Mouse (Mus musculus) forebrain, embryonic 13.5 days (tissue): Measurements from ENCODE around the gene Slc8a1. TPM values are rescaled to one million over a fixed set of nuclear protein-coding genes. Genes with fewer than 3 reads are reported as not detected.

ENCODE experiments used
- ATAC-seq: fragments of 200-750 bp; cut with Nextera tagmentation; 2 replicates; pipeline ENCODE4 v1.8.0; 2017
- H3K27ac ChIP-seq: fragments of 300-500 bp; sonication (generic); 2 replicates; pipeline ENCODE4 v1.5.1; 2015; ENCODE audit warnings: inconsistent platforms, mild to moderate bottlenecking, moderate library complexity
- H3K27me3 ChIP-seq: fragments of 300-500 bp; sonication (generic); 2 replicates; pipeline ENCODE4 v1.6.1; 2015; ENCODE audit warnings: mild to moderate bottlenecking, inconsistent platforms
- H3K36me3 ChIP-seq: fragments of 300-500 bp; sonication (generic); 2 replicates; pipeline ENCODE4 v1.6.1; 2015; ENCODE audit warnings: mild to moderate bottlenecking, inconsistent platforms; ENCODE audit not compliant: poor library complexity, severe bottlenecking
- H3K4me1 ChIP-seq: fragments of 300-500 bp; sonication (generic); 2 replicates; pipeline ENCODE4 v1.6.1; 2015; ENCODE audit warnings: inconsistent platforms
- H3K4me2 ChIP-seq: fragments of 300-500 bp; sonication (generic); 2 replicates; pipeline ENCODE4 v1.6.1; 2015; ENCODE audit warnings: inconsistent platforms, mild to moderate bottlenecking, moderate library complexity
- H3K4me3 ChIP-seq: fragments of 300-500 bp; sonication (generic); 2 replicates; pipeline ENCODE4 v1.5.1; 2015; ENCODE audit warnings: mild to moderate bottlenecking, inconsistent platforms
- H3K9ac ChIP-seq: fragments of 300-500 bp; sonication (generic); 2 replicates; pipeline ENCODE4 v1.6.1; 2015; ENCODE audit warnings: mild to moderate bottlenecking, inconsistent platforms
- H3K9me3 ChIP-seq: fragments of 300-500 bp; sonication (generic); replicated peaks from 2 replicates; pipeline ENCODE4 v1.6.1; 2016; ENCODE audit warnings: inconsistent platforms
- WGBS: fragments of 180-500 bp; shearing (Covaris S2); methylation state at CpG from one replicate; pipeline ENCODE4 v1.1.7; 2015; 5-methylcytosine and 5-hydroxymethylcytosine counted together
- polyA plus RNA-seq: library from polyadenylated mRNA; unstranded; fragments of >200 nt; fragmentation: Nextera tagmentation; extraction: Ambion mirVana; gene quantifications from 2 replicates; pipeline ENCODE4 v1.2.1, GENCODE M21; 2015

Slc8a1 gene
- polyA plus RNA-seq, 1 experiment from 2014 or later, result 5.6 TPM

DNA sequence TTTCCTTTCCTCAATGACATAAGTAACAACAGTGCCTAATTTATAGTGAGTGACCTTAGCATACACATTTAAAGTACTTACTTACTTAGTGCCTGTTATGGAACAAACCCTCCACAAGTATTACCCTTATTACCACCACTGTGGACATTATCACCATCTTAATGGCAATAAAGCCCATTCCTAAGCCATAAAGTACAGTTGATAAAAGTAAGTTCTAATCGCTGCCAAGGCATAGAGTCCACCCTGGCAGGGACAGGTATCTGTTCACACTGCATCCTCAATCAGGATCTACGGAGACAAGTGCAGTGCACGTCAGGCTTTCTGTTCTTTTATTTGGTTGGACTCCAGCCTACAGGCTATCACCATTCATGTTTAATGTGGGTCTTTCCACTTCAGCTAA is 187.3 kb downstream of the Slc8a1 start:
- no peak for ATAC-seq
- no peak overlapping the region for H3K9ac ChIP-seq
- no peaks in the 10 kb centered on the region for H3K9me3 ChIP-seq
- H3K4me3 ChIP-seq, result no peak overlapping the region
- no peaks in the 10 kb centered on the region for H3K4me1 ChIP-seq
- H3K27ac ChIP-seq, result no peak overlapping the region
- WGBS, result 90% methylated on average over 3 of the region's 3 CpGs
- no peaks in the 10 kb centered on the region for H3K27me3 ChIP-seq
- H3K4me2 ChIP-seq, result no peak overlapping the region
- H3K36me3 ChIP-seq, result no peaks in the 10 kb centered on the region

- Histone ChIP-seq H3K27me3 (no peaks in the 10 kb centered on the region), H3K4me2 (no peak overlapping the region), H3K9me3 (no peaks in the 10 kb centered on the region), H3K4me1 (no peaks in the 10 kb centered on the region), H3K4me3 (no peak overlapping the region), H3K27ac (no peak overlapping the region), H3K9ac (no peak overlapping the region), H3K36me3 (no peaks in the 10 kb centered on the region)
- 85% methylated on average over 4 of the region's 4 CpGs for WGBS
- ATAC-seq, result no peak
Observed at GRCm38 (mm10) chr17:81548016-81548415, 190.2 kb downstream of the Slc8a1 start.

- H3K4me2 ChIP-seq, result no peak overlapping the region
- no peak overlapping the region for H3K9ac ChIP-seq
- no peak for ATAC-seq
- H3K27me3 ChIP-seq, result no peaks in the 10 kb centered on the region
- H3K4me3 ChIP-seq, result no peak overlapping the region
- no peaks in the 10 kb centered on the region for H3K36me3 ChIP-seq
- H3K27ac ChIP-seq, result no peak overlapping the region
- WGBS, result 60% methylated on average over 6 of the region's 6 CpGs
- H3K4me1 ChIP-seq, result no peaks in the 10 kb centered on the region
- no peaks in the 10 kb centered on the region for H3K9me3 ChIP-seq
Observed at GRCm38 (mm10) chr17:81546525-81546924, 191.7 kb downstream of the Slc8a1 start.

GRCm38 (mm10) chr17:81546012-81546411 is 192.2 kb downstream of the Slc8a1 start:
- H3K36me3 ChIP-seq, result no peaks in the 10 kb centered on the region
- H3K27ac ChIP-seq, result no peak overlapping the region
- no peak overlapping the region for H3K4me3 ChIP-seq
- no peaks in the 10 kb centered on the region for H3K9me3 ChIP-seq
- H3K4me1 ChIP-seq, result no peaks in the 10 kb centered on the region
- WGBS, result 78% methylated on average over 5 of the region's 5 CpGs
- no peaks in the 10 kb centered on the region for H3K27me3 ChIP-seq
- no peak overlapping the region for H3K4me2 ChIP-seq
- H3K9ac ChIP-seq, result no peak overlapping the region
- no peak for ATAC-seq

DNA sequence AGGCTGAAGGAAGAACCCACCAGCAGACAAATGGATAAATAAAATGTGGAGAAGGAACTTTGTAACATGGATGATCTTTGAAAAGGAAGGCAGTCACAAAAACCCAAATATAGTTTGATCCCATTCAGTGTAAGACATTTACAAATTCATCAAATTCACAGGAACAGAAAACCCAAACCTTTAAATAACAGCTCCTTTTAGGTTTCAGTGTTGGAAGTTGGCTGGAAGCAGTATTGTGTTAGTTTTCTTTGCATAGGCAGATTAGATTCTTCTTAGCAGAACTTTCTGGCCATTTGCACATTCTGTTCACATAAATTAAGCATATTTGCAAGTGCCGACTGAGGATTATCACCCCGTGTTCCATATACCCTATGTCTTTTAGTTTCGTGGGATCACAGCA is 193.3 kb downstream of the Slc8a1 start:
- Histone ChIP-seq H3K9me3 (no peaks in the 10 kb centered on the region), H3K9ac (no peak overlapping the region), H3K4me3 (no peak overlapping the region), H3K4me1 (no peaks in the 10 kb centered on the region), H3K27me3 (no peaks in the 10 kb centered on the region), H3K36me3 (no peaks in the 10 kb centered on the region), H3K27ac (no peak overlapping the region), H3K4me2 (no peak overlapping the region)
- WGBS, result 80% methylated on average over 3 of the region's 3 CpGs
- ATAC-seq, result no peak

- Histone ChIP-seq H3K27ac (no peak overlapping the region), H3K27me3 (no peaks in the 10 kb centered on the region), H3K36me3 (no peaks in the 10 kb centered on the region), H3K9ac (no peak overlapping the region), H3K9me3 (no peaks in the 10 kb centered on the region), H3K4me2 (no peak overlapping the region), H3K4me1 (no peaks in the 10 kb centered on the region), H3K4me3 (no peak overlapping the region)
- 65% methylated on average over 12 of the region's 12 CpGs for WGBS
- 0 out of 2 replicates have a peak, but pooled peaks have one; percentile 30 for ATAC-seq
Observed at GRCm38 (mm10) chr17:81542313-81543185, 195.6 kb downstream of the Slc8a1 start.

- no peak for ATAC-seq
- H3K27me3 ChIP-seq, result no peaks in the 10 kb centered on the region
- no peak overlapping the region for H3K4me3 ChIP-seq
- H3K4me1 ChIP-seq, result no peaks in the 10 kb centered on the region
- H3K27ac ChIP-seq, result no peak overlapping the region
- no peaks in the 10 kb centered on the region for H3K9me3 ChIP-seq
- H3K9ac ChIP-seq, result no peak overlapping the region
- WGBS, result 72% methylated on average over 9 of the region's 9 CpGs
- H3K36me3 ChIP-seq, result no peaks in the 10 kb centered on the region
- no peak overlapping the region for H3K4me2 ChIP-seq
Observed at GRCm38 (mm10) chr17:81538163-81539160, 199.7 kb downstream of the Slc8a1 start.

DNA sequence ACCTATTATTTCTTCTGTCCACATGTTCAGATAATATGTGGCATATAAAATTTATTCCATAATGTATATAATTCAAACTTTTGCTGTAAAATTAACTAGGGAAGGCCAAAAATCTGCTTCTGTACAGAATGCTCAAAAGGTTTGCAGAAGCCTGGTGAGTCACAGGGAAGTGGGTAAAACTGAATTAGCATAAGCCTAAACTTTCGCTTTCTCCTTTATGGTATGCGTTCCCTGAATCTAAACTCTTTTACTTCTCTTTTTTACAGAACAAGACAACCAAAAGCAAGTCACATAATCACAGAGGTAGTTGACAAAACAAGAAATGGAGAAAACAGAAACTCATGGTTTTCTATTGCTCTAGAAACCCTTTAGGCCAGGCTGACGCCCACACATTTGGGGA is 202.1 kb downstream of the Slc8a1 start:
- no peak overlapping the region for H3K4me3 ChIP-seq
- H3K27me3 ChIP-seq, result no peaks in the 10 kb centered on the region
- no peak overlapping the region for H3K9ac ChIP-seq
- H3K36me3 ChIP-seq, result no peaks in the 10 kb centered on the region
- ATAC-seq, result no peak
- no peak overlapping the region for H3K4me2 ChIP-seq
- whole genome bisulfite sequencing, result 85% methylated on average over 3 of the region's 3 CpGs
- H3K27ac ChIP-seq, result no peak overlapping the region
- H3K9me3 ChIP-seq, result no peaks in the 10 kb centered on the region
- no peaks in the 10 kb centered on the region for H3K4me1 ChIP-seq

DNA sequence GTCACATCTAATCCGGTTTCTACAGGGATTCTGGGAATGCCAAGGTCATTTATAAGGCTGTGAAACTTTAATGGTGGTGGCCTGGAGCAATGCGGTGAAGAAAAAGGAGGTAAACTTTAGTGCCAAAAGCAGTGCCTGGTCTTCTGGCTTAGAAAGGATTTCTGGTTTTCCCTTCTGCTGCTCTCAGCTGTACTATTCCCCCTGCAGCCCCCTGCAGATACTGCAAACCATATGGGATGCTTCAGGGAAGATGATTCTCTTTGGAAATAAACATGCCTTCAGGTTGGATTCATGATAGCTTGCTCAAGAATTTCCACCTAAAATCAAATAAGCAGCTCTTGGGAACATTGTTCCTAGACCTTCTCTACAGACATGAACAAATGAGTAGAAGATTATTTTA is 208.3 kb downstream of the Slc8a1 start:
- WGBS, result 87% methylated on average over 2 of the region's 2 CpGs
- H3K27ac ChIP-seq, result no peak overlapping the region
- H3K9ac ChIP-seq, result no peak overlapping the region
- no peaks in the 10 kb centered on the region for H3K9me3 ChIP-seq
- ATAC-seq, result 0 out of 2 replicates have a peak, but pooled peaks have one; percentile 36
- no peaks in the 10 kb centered on the region for H3K36me3 ChIP-seq
- peaks cover 20% of the 10 kb centered on the region; the same call in 1 of the 2 replicates for H3K27me3 ChIP-seq
- H3K4me3 ChIP-seq, result no peak overlapping the region
- H3K4me1 ChIP-seq, result no peaks in the 10 kb centered on the region
- no peak overlapping the region for H3K4me2 ChIP-seq

- WGBS, result 82% methylated on average over 4 of the region's 4 CpGs
- no peak for ATAC-seq
- Histone ChIP-seq H3K27me3 (peaks cover 20% of the 10 kb centered on the region; the same call in 1 of the 2 replicates), H3K27ac (no peak overlapping the region), H3K4me1 (no peaks in the 10 kb centered on the region), H3K9ac (no peak overlapping the region), H3K36me3 (no peaks in the 10 kb centered on the region), H3K4me2 (no peak overlapping the region), H3K4me3 (no peak overlapping the region), H3K9me3 (no peaks in the 10 kb centered on the region)
Observed at GRCm38 (mm10) chr17:81528940-81529339, 209.2 kb downstream of the Slc8a1 start.

DNA sequence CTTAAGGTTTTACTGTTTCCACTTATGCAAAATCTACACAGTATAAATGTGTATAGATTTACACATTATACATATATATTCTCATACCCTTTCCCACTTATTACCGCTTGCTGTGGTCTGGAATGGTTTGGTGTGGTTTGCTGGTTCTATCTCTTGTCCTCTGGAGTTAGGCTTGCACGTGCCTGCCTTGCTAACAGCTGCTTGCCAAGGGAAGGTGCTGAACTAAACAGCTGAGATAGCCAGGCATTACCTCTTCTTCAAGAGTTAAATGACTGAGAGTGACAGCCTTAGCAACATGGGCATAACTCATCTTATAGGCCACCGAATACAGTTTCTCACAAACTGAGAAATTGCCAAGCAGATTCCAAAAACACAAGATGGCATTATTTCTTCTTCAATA is 211.7 kb downstream of the Slc8a1 start:
- Histone ChIP-seq H3K9ac (no peak overlapping the region), H3K4me3 (no peak overlapping the region), H3K4me1 (no peaks in the 10 kb centered on the region), H3K27me3 (peaks cover 30% of the 10 kb centered on the region; the same call in 1 of the 2 replicates), H3K36me3 (no peaks in the 10 kb centered on the region), H3K9me3 (no peaks in the 10 kb centered on the region), H3K4me2 (no peak overlapping the region), H3K27ac (no peak overlapping the region)
- whole genome bisulfite sequencing, result 83% methylated on average over 3 of the region's 3 CpGs
- no peak for ATAC-seq

GRCm38 (mm10) chr17:81524826-81525225 is 213.4 kb downstream of the Slc8a1 start:
- Histone ChIP-seq H3K4me2 (no peak overlapping the region), H3K4me3 (no peak overlapping the region), H3K9ac (no peak overlapping the region), H3K4me1 (no peaks in the 10 kb centered on the region), H3K27ac (no peak overlapping the region), H3K27me3 (peaks cover 30% of the 10 kb centered on the region; the same call in 1 of the 2 replicates), H3K36me3 (no peaks in the 10 kb centered on the region), H3K9me3 (no peaks in the 10 kb centered on the region)
- WGBS, result 84% methylated on average over 6 of the region's 6 CpGs
- ATAC-seq, result no peak
